Mouse (Mus musculus): ENCODE measurements around the gene Cc2d1a. TPM values are rescaled to one million over a fixed set of nuclear protein-coding genes. Genes with fewer than 3 reads are reported as not detected.

The Cc2d1a gene
- polyA plus RNA-seq, 1 experiment: 1.4 TPM

DNA sequence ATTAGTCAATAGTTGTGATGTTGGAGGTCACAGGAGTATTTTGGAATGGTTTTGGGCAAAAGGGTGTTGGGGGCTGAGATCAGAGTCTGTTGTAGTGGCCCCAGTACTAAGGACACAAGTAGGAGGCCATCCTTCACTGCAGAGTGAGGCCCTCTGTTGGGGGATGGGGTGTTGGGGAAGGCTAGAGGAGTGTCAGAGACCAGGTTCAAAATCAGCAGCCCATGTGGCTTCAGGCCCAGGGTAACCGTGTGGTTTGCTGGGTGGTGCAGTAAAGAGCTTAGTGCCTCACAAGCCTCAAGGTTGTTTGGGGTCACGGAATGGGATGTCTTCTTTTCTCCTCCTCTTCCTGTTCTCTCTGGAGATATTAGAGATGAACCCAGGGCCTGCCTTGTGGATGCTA lies 21.0 kb downstream of the Cc2d1a start:
- peaks cover under 1% of the 10 kb centered on the region for H3K36me3 ChIP-seq (ENCODE audit: control insufficient read depth)
- H3K9me3 ChIP-seq (ENCODE audit: control insufficient read depth, low read length): no peaks in the 10 kb centered on the region
- TF ChIP-seq TAL1 (IDR thresholded peaks at IDR 0.05; ENCODE audit: low read length) (no peak), GATA1 (IDR thresholded peaks at IDR 0.05; ENCODE audit: low read length) (no peak)
- H3K27me3 ChIP-seq (ENCODE audit: control insufficient read depth): no peaks in the 10 kb centered on the region; the same call in 1 of the 2 replicates
- no peak overlapping the region for H3K4me3 ChIP-seq (replicated peaks)
- no peaks in the 10 kb centered on the region for H3K4me1 ChIP-seq (ENCODE audit: control insufficient read depth)

- H3K36me3 ChIP-seq (ENCODE audit: control insufficient read depth): no peaks in the 10 kb centered on the region
- H3K9me3 ChIP-seq (ENCODE audit: control insufficient read depth, low read length): no peaks in the 10 kb centered on the region
- H3K27me3 ChIP-seq (ENCODE audit: control insufficient read depth): no peaks in the 10 kb centered on the region; the same call in 1 of the 2 replicates
- TF ChIP-seq GATA1 (IDR thresholded peaks at IDR 0.05; ENCODE audit: low read length): no peak
- TF ChIP-seq TAL1 (IDR thresholded peaks at IDR 0.05; ENCODE audit: low read length): no peak
- H3K4me1 ChIP-seq (ENCODE audit: control insufficient read depth): no peaks in the 10 kb centered on the region
- no peak within 1 kb of the TSS for H3K4me3 ChIP-seq (replicated peaks)
These were observed 22.1 kb downstream of the Cc2d1a start, which contains the start of gene Podnl1 for GRCm38 (mm10) chr8:84125656-84126055. TSS of gene Podnl1 (plus strand) at chr8:84125989.

GRCm38 (mm10) chr8:84122151-84122550 lies 25.6 kb downstream of the Cc2d1a start:
- H3K4me3 ChIP-seq (replicated peaks): no peak overlapping the region
- no peak for TF ChIP-seq TAL1 (IDR thresholded peaks at IDR 0.05; ENCODE audit: low read length)
- no peak for TF ChIP-seq GATA1 (IDR thresholded peaks at IDR 0.05; ENCODE audit: low read length)
- H3K36me3 ChIP-seq (ENCODE audit: control insufficient read depth): no peaks in the 10 kb centered on the region
- H3K9me3 ChIP-seq (ENCODE audit: control insufficient read depth, low read length): no peaks in the 10 kb centered on the region
- no peaks in the 10 kb centered on the region for H3K4me1 ChIP-seq (ENCODE audit: control insufficient read depth)
- H3K27me3 ChIP-seq (ENCODE audit: control insufficient read depth): no peaks in the 10 kb centered on the region

- TF ChIP-seq TAL1 (IDR thresholded peaks at IDR 0.05; ENCODE audit: low read length): no peak
- no peak for TF ChIP-seq GATA1 (IDR thresholded peaks at IDR 0.05; ENCODE audit: low read length)
These were observed 32.1 kb downstream of the Cc2d1a start for GRCm38 (mm10) chr8:84115646-84116045.

GRCm38 (mm10) chr8:84106216-84107040 lies 41.3 kb downstream of the Cc2d1a start:
- Histone ChIP-seq H3K36me3 (ENCODE audit: control insufficient read depth) (peaks cover 17% of the 10 kb centered on the region), H3K4me1 (ENCODE audit: control insufficient read depth) (peaks cover 35% of the 10 kb centered on the region), H3K4me3 (replicated peaks) (no peak overlapping the region), H3K9me3 (ENCODE audit: control insufficient read depth, low read length) (peaks cover 2% of the 10 kb centered on the region; the same call in 1 of the 2 replicates), H3K27me3 (ENCODE audit: control insufficient read depth) (no peaks in the 10 kb centered on the region)
- TF ChIP-seq TAL1 (IDR thresholded peaks at IDR 0.05; ENCODE audit: low read length) (no peak), GATA1 (IDR thresholded peaks at IDR 0.05; ENCODE audit: low read length) (no peak)

More at GRCm38 (mm10) chr8:84115646-84116045, 32.1 kb downstream of the Cc2d1a start:
- no peaks in the 10 kb centered on the region for H3K4me1 ChIP-seq (ENCODE audit: control insufficient read depth)
- H3K4me3 ChIP-seq (replicated peaks): no peak overlapping the region
- no peaks in the 10 kb centered on the region for H3K36me3 ChIP-seq (ENCODE audit: control insufficient read depth)
- H3K9me3 ChIP-seq (ENCODE audit: control insufficient read depth, low read length): no peaks in the 10 kb centered on the region
- H3K27me3 ChIP-seq (ENCODE audit: control insufficient read depth): no peaks in the 10 kb centered on the region

DNA sequence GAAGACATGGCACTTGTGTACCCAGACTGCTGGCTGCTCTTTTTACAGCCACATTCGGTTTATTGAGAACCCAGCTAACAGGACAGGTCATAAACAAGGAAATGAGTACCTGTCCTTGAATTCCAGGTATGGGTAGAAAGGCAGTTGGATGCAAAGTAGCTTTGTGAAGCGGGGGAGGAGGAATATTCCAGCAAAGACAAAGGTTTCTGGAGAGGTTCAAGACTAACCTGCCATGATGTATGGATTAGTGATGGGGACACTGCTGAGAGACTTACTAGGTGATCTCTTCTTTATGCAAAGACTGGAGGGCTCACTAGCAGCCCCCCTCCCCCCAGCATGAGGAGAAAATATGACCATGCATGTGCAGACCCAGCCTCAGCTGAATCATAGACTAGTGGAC lies 42.1 kb downstream of the Cc2d1a start:
- H3K4me3 ChIP-seq (replicated peaks): no peak overlapping the region
- no peaks in the 10 kb centered on the region for H3K27me3 ChIP-seq (ENCODE audit: control insufficient read depth)
- H3K4me1 ChIP-seq (ENCODE audit: control insufficient read depth): peaks cover 36% of the 10 kb centered on the region
- no peak for TF ChIP-seq TAL1 (IDR thresholded peaks at IDR 0.05; ENCODE audit: low read length)
- TF ChIP-seq GATA1 (IDR thresholded peaks at IDR 0.05; ENCODE audit: low read length): no peak
- H3K36me3 ChIP-seq (ENCODE audit: control insufficient read depth): peaks cover 21% of the 10 kb centered on the region
- H3K9me3 ChIP-seq (ENCODE audit: control insufficient read depth, low read length): peaks cover 2% of the 10 kb centered on the region; the same call in 1 of the 2 replicates

GRCm38 (mm10) chr8:84104697-84105609 lies 42.8 kb downstream of the Cc2d1a start, which contains the start of gene Dcaf15:
TSS of gene Dcaf15 (minus strand) at chr8:84104768.
- peaks cover 26% of the 10 kb centered on the region for H3K36me3 ChIP-seq (ENCODE audit: control insufficient read depth)
- H3K27me3 ChIP-seq (ENCODE audit: control insufficient read depth): no peaks in the 10 kb centered on the region
- peak within 1 kb of the TSS; percentile 83 for H3K4me3 ChIP-seq (replicated peaks)
- no peak for TF ChIP-seq GATA1 (IDR thresholded peaks at IDR 0.05; ENCODE audit: low read length)
- no peak for TF ChIP-seq TAL1 (IDR thresholded peaks at IDR 0.05; ENCODE audit: low read length)
- peaks cover 36% of the 10 kb centered on the region for H3K4me1 ChIP-seq (ENCODE audit: control insufficient read depth)
- H3K9me3 ChIP-seq (ENCODE audit: control insufficient read depth, low read length): peaks cover 2% of the 10 kb centered on the region; the same call in 1 of the 2 replicates

DNA sequence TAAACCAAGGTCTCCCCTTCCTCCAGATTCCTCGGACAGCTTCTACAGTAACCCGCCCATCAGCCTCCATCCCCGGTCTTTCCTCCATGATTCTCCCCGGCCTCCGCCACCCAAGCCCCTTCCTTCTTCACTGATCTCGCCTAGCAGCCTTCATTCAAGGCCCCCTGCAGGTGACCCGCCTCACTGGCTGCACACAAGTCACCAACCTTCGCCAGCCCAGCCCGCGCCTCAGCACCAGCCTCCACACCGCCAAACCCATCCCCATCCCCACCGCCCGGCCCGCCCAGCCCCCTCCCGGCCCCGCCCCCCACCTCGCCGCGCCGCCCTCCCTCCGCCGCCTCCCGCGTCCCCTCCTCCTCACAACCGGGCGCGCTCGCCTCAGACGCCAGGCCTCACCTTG lies 43.5 kb downstream of the Cc2d1a start:
- no peak for TF ChIP-seq GATA1 (IDR thresholded peaks at IDR 0.05; ENCODE audit: low read length)
- no peak for TF ChIP-seq TAL1 (IDR thresholded peaks at IDR 0.05; ENCODE audit: low read length)
- no peaks in the 10 kb centered on the region for H3K27me3 ChIP-seq (ENCODE audit: control insufficient read depth)
- H3K4me1 ChIP-seq (ENCODE audit: control insufficient read depth): peaks cover 36% of the 10 kb centered on the region
- peak overlapping the region; percentile 83 for H3K4me3 ChIP-seq (replicated peaks)
- peaks cover 33% of the 10 kb centered on the region for H3K36me3 ChIP-seq (ENCODE audit: control insufficient read depth)
- peaks cover 2% of the 10 kb centered on the region; the same call in 1 of the 2 replicates for H3K9me3 ChIP-seq (ENCODE audit: control insufficient read depth, low read length)

All from erythroblast, embryonic 14.5 days (primary cell).